Mouse (Mus musculus): Measurements from ENCODE around the gene Rad50. TPM values are rescaled to one million over a fixed set of nuclear protein-coding genes. Genes with fewer than 3 reads are reported as not detected.

Rad50 gene
- 25.8 and 31.7 TPM in 2 replicates for polyA plus RNA-seq (2011; ENCODE audit: insufficient read length, low read depth, missing spikeins)

- Histone ChIP-seq H3K27ac (ENCODE audit: insufficient read depth, low read length) (peak within 1 kb of the TSS; percentile 83), H3K4me1 (ENCODE audit: control insufficient read depth, insufficient read depth, low read length) (no peaks in the 10 kb centered on the region), H3K4me3 (ENCODE audit: insufficient read depth, low read length) (peak within 1 kb of the TSS; percentile 84)
- TF ChIP-seq CTCF (IDR thresholded peaks at IDR 0.05; ENCODE audit: borderline replicate concordance, insufficient read depth, low read length) (no peak), POLR2A (IDR thresholded peaks at IDR 0.05; ENCODE audit: low read depth, low read length) (peak; percentile 99)
Measured at GRCm38 (mm10) chr11:53706934-53707717, at the start of gene Rad50. Rad50 (minus strand) TSS chr11:53707319.

GRCm38 (mm10) chr11:53755011-53755595 is 48.0 kb upstream of the Rad50 start:
- H3K4me1 ChIP-seq (ENCODE audit: control insufficient read depth, insufficient read depth, low read length): peaks cover 8% of the 10 kb centered on the region
- no peak for TF ChIP-seq POLR2A (IDR thresholded peaks at IDR 0.05; ENCODE audit: low read depth, low read length)
- TF ChIP-seq CTCF (IDR thresholded peaks at IDR 0.05; ENCODE audit: borderline replicate concordance, insufficient read depth, low read length): no peak
- H3K4me3 ChIP-seq (ENCODE audit: insufficient read depth, low read length): no peak overlapping the region
- H3K27ac ChIP-seq (ENCODE audit: insufficient read depth, low read length): peak overlapping the region; percentile 19; the same call in 1 of the 2 replicates

GRCm38 (mm10) chr11:53749716-53750352 is 42.7 kb upstream of the Rad50 start:
- Histone ChIP-seq H3K4me3 (ENCODE audit: insufficient read depth, low read length) (no peak overlapping the region), H3K4me1 (ENCODE audit: control insufficient read depth, insufficient read depth, low read length) (peaks cover 2% of the 10 kb centered on the region), H3K27ac (ENCODE audit: insufficient read depth, low read length) (no peak overlapping the region)
- TF ChIP-seq POLR2A (IDR thresholded peaks at IDR 0.05; ENCODE audit: low read depth, low read length): no peak
- TF ChIP-seq CTCF (IDR thresholded peaks at IDR 0.05; ENCODE audit: borderline replicate concordance, insufficient read depth, low read length): no peak

- Histone ChIP-seq H3K4me3 (ENCODE audit: insufficient read depth, low read length) (no peak overlapping the region), H3K4me1 (ENCODE audit: control insufficient read depth, insufficient read depth, low read length) (peaks cover 2% of the 10 kb centered on the region)
- no peak for TF ChIP-seq POLR2A (IDR thresholded peaks at IDR 0.05; ENCODE audit: low read depth, low read length)
- TF ChIP-seq CTCF (IDR thresholded peaks at IDR 0.05; ENCODE audit: borderline replicate concordance, insufficient read depth, low read length): no peak
Measured at GRCm38 (mm10) chr11:53749306-53749705, 42.2 kb upstream of the Rad50 start.

GRCm38 (mm10) chr11:53748614-53749013 is 41.5 kb upstream of the Rad50 start:
- no peak overlapping the region for H3K27ac ChIP-seq (ENCODE audit: insufficient read depth, low read length)
- no peak overlapping the region for H3K4me3 ChIP-seq (ENCODE audit: insufficient read depth, low read length)
- H3K4me1 ChIP-seq (ENCODE audit: control insufficient read depth, insufficient read depth, low read length): peaks cover 2% of the 10 kb centered on the region
- TF ChIP-seq POLR2A (IDR thresholded peaks at IDR 0.05; ENCODE audit: low read depth, low read length) (no peak), CTCF (IDR thresholded peaks at IDR 0.05; ENCODE audit: borderline replicate concordance, insufficient read depth, low read length) (no peak)

More at GRCm38 (mm10) chr11:53749306-53749705, 42.2 kb upstream of the Rad50 start:
- H3K27ac ChIP-seq (ENCODE audit: insufficient read depth, low read length): no peak overlapping the region

- Histone ChIP-seq H3K4me1 (ENCODE audit: control insufficient read depth, insufficient read depth, low read length) (peaks cover 2% of the 10 kb centered on the region), H3K4me3 (ENCODE audit: insufficient read depth, low read length) (no peak overlapping the region), H3K27ac (ENCODE audit: insufficient read depth, low read length) (no peak overlapping the region)
- no peak for TF ChIP-seq POLR2A (IDR thresholded peaks at IDR 0.05; ENCODE audit: low read depth, low read length)
- no peak for TF ChIP-seq CTCF (IDR thresholded peaks at IDR 0.05; ENCODE audit: borderline replicate concordance, insufficient read depth, low read length)
Measured at GRCm38 (mm10) chr11:53747985-53748384, 40.9 kb upstream of the Rad50 start.

- no peak overlapping the region for H3K4me3 ChIP-seq (ENCODE audit: insufficient read depth, low read length)
- no peak for TF ChIP-seq POLR2A (IDR thresholded peaks at IDR 0.05; ENCODE audit: low read depth, low read length)
- TF ChIP-seq CTCF (IDR thresholded peaks at IDR 0.05; ENCODE audit: borderline replicate concordance, insufficient read depth, low read length): no peak
- no peak overlapping the region for H3K27ac ChIP-seq (ENCODE audit: insufficient read depth, low read length)
- H3K4me1 ChIP-seq (ENCODE audit: control insufficient read depth, insufficient read depth, low read length): no peaks in the 10 kb centered on the region
Measured at GRCm38 (mm10) chr11:53745260-53745659, 38.1 kb upstream of the Rad50 start.

- TF ChIP-seq POLR2A (IDR thresholded peaks at IDR 0.05; ENCODE audit: low read depth, low read length) (no peak), CTCF (IDR thresholded peaks at IDR 0.05; ENCODE audit: borderline replicate concordance, insufficient read depth, low read length) (no peak)
- Histone ChIP-seq H3K4me1 (ENCODE audit: control insufficient read depth, insufficient read depth, low read length) (no peaks in the 10 kb centered on the region), H3K27ac (ENCODE audit: insufficient read depth, low read length) (no peak overlapping the region), H3K4me3 (ENCODE audit: insufficient read depth, low read length) (no peak overlapping the region)
Measured at GRCm38 (mm10) chr11:53742353-53742752, 35.2 kb upstream of the Rad50 start.

GRCm38 (mm10) chr11:53737573-53737946 is 30.4 kb upstream of the Rad50 start:
- no peak overlapping the region for H3K27ac ChIP-seq (ENCODE audit: insufficient read depth, low read length)
- H3K4me1 ChIP-seq (ENCODE audit: control insufficient read depth, insufficient read depth, low read length): no peaks in the 10 kb centered on the region
- TF ChIP-seq POLR2A (IDR thresholded peaks at IDR 0.05; ENCODE audit: low read depth, low read length) (no peak), CTCF (IDR thresholded peaks at IDR 0.05; ENCODE audit: borderline replicate concordance, insufficient read depth, low read length) (no peak)
- no peak overlapping the region for H3K4me3 ChIP-seq (ENCODE audit: insufficient read depth, low read length)
